Comparison of ENCODE assay signal across 12 mouse cellular contexts in genomic region chr9:58232374-58232773, GRCm38 (mm10). TPM values are rescaled to one million over a fixed set of nuclear protein-coding genes. Genes with fewer than 3 reads are reported as not detected.
A peak's percentile ranks its signal among the peaks of the same experiment; 100 is the strongest.
DNase-seq lines count a peak whose midpoint lies in the region; ATAC-seq and TF ChIP-seq lines count a peak whose summit lies in the region.
"Had no signal": no experiment of that assay in that cellular context is flagged by ENCODE, and none has a peak within 500 bp of the region (broad histone marks: within the 10 kb centered on the region; RNA-seq: fewer than 3 reads in every experiment).

No protein-coding gene starts in this region.

- H3K4me2 ChIP-seq in limb, embryonic 14.5 days (replicated peaks; ENCODE audit: low read depth, low read length, severe bottlenecking): no peak overlapping the region
- no peak overlapping the region for H3K4me2 ChIP-seq in stomach, embryonic 15.5 days

- no peak for ATAC-seq in limb, embryonic 14.5 days (ENCODE audit: low FRiP score, low read depth)
- ATAC-seq in stomach, embryonic 15.5 days (ENCODE audit: insufficient read depth, low FRiP score, low read depth): no peak

- WGBS in spleen, adult 2 months: 21% methylated on average over 5 of the region's 5 CpGs
- WGBS in limb, embryonic 14.5 days: 50% methylated on average over 5 of the region's 5 CpGs
- WGBS in stomach, embryonic 15.5 days: 71% methylated on average over 5 of the region's 5 CpGs

- no peaks in the 10 kb centered on the region for H3K9me3 ChIP-seq in limb, embryonic 14.5 days (ENCODE audit: control insufficient read depth, low read length)
- H3K9me3 ChIP-seq in stomach, embryonic 15.5 days: no peaks in the 10 kb centered on the region
- H3K9me3 ChIP-seq: forebrain, embryonic 10.5 days had no signal

- H3K9ac ChIP-seq in limb, embryonic 14.5 days (ENCODE audit: low read depth, low read length, severe bottlenecking): no peak overlapping the region
- H3K9ac ChIP-seq in stomach, embryonic 15.5 days: no peak overlapping the region

- TF ChIP-seq CTCF in spleen, adult 2 months (IDR thresholded peaks at IDR 0.05; ENCODE audit: extremely low read depth, insufficient read depth, insufficient read length, insufficient replicate concordance): no peak

- DNase-seq in heart, adult 11 months: peak; percentile 96
- DNase-seq in heart, postnatal 25 days (ENCODE audit: low spot score): no peak
- DNase-seq in spleen, adult 2 months (ENCODE audit: low read depth in 1 of 2, low spot score in 2 of 2): no peak
- DNase-seq in spleen, postnatal 36 days (ENCODE audit: low spot score in 2 of 2): no peak
- DNase-seq in limb, embryonic 14.5 days (ENCODE audit: low spot score): no peak
- DNase-seq in adrenal gland, adult (ENCODE audit: inconsistent age in 2 of 2, low spot score in 1 of 2): no peak
- no peak for DNase-seq in retina, embryonic 14.5 days (ENCODE audit: low spot score)
- DNase-seq: cerebellum, adult 9-10 months; kidney, adult 18-20 months had no signal

- no peak for TF ChIP-seq POLR2A in spleen, adult 2 months (IDR thresholded peaks at IDR 0.05; ENCODE audit: low read depth, low read length)
- TF ChIP-seq POLR2A in limb, embryonic 14.5 days (IDR thresholded peaks at IDR 0.05; ENCODE audit: borderline replicate concordance, extremely low read depth, insufficient read depth, insufficient read length): no peak

- H3K4me1 ChIP-seq in spleen, adult 2 months (ENCODE audit: control insufficient read depth, insufficient read depth, insufficient read length): peaks cover 16% of the 10 kb centered on the region
- peaks cover 8% of the 10 kb centered on the region; the same call in 1 of the 2 replicates for H3K4me1 ChIP-seq in limb, embryonic 14.5 days (ENCODE audit: control insufficient read depth, insufficient read depth, low read length)
- no peaks in the 10 kb centered on the region for H3K4me1 ChIP-seq in stomach, embryonic 15.5 days

- H3K27me3 ChIP-seq in spleen, adult 2 months (ENCODE audit: control insufficient read depth, insufficient read depth, low read length): no peaks in the 10 kb centered on the region
- no peaks in the 10 kb centered on the region for H3K27me3 ChIP-seq in limb, embryonic 14.5 days (ENCODE audit: control insufficient read depth, insufficient read depth, low read length)
- no peaks in the 10 kb centered on the region for H3K27me3 ChIP-seq in stomach, embryonic 15.5 days (replicated peaks)

- peak overlapping the region; percentile 27 for H3K27ac ChIP-seq in spleen, adult 2 months (ENCODE audit: insufficient read depth, low read length)
- peak overlapping the region; percentile 10; the same call in 1 of the 2 replicates for H3K27ac ChIP-seq in limb, embryonic 14.5 days (replicated peaks; ENCODE audit: low read depth, low read length)
- 0 out of 2 replicates have a peak overlapping the region, but pooled peaks have one; percentile 3 for H3K27ac ChIP-seq in stomach, embryonic 15.5 days
- H3K27ac ChIP-seq: forebrain, embryonic 10.5 days had no signal

- intact Hi-C loops in heart, postnatal 25 days (cut with DNase I): no loop called here

- H3K36me3 ChIP-seq in spleen, adult 2 months (ENCODE audit: control insufficient read depth, insufficient read depth, low read length): peaks cover 61% of the 10 kb centered on the region
- peaks cover 60% of the 10 kb centered on the region for H3K36me3 ChIP-seq in limb, embryonic 14.5 days (ENCODE audit: control insufficient read depth, insufficient read depth, low read length)
- peaks cover 43% of the 10 kb centered on the region for H3K36me3 ChIP-seq in stomach, embryonic 15.5 days

- no peak overlapping the region for H3K4me3 ChIP-seq in spleen, adult 2 months (ENCODE audit: extremely low read depth, insufficient read depth, insufficient read length)
- no peak overlapping the region for H3K4me3 ChIP-seq in limb, embryonic 14.5 days (replicated peaks; ENCODE audit: low read length)
- H3K4me3 ChIP-seq in stomach, embryonic 15.5 days (replicated peaks): no peak overlapping the region
- H3K4me3 ChIP-seq: forebrain, embryonic 10.5 days had no signal

RNA-seq across cellular contexts. Expression of gene Pml, which starts 17.2 kb away (rescaled TPM):
- 10 to 100 TPM in 1 of 2 experiments, 1 to 10 TPM in 1; 10.0 to 12.6 TPM for total RNA-seq in heart, postnatal 25 days (2021)
- 91.6 and 121 TPM in 2 replicates for polyA plus RNA-seq in spleen, adult 2 months (2012; rRNA removed)
- 22.4 and 24.8 TPM in 2 replicates for polyA plus RNA-seq in limb, embryonic 14.5 days (2012; rRNA removed)
- 15.4 and 18.4 TPM in 2 replicates for polyA plus RNA-seq in limb, embryonic 14.5 days (2014; fragmentation: Nextera tagmentation; extraction: Ambion mirVana)
- 15.5 and 19.6 TPM in 2 replicates for polyA plus RNA-seq in stomach, embryonic 15.5 days (2015; fragmentation: Nextera tagmentation; extraction: Ambion mirVana)

RNA-seq across cellular contexts. Expression of gene Stoml1, which starts 20.6 kb away (rescaled TPM):
- 10 to 100 TPM; 10.3 to 13.5 TPM for total RNA-seq in heart, postnatal 25 days (2021)
- 55.5 and 63.5 TPM in 2 replicates for polyA plus RNA-seq in spleen, adult 2 months (2012; rRNA removed)
- 47.2 and 57.5 TPM in 2 replicates for polyA plus RNA-seq in limb, embryonic 14.5 days (2012; rRNA removed)
- polyA plus RNA-seq in limb, embryonic 14.5 days (2014; fragmentation: Nextera tagmentation; extraction: Ambion mirVana): 28.7 and 30.4 TPM in 2 replicates
- polyA plus RNA-seq in stomach, embryonic 15.5 days (2015; fragmentation: Nextera tagmentation; extraction: Ambion mirVana): 24.1 and 30.0 TPM in 2 replicates

RNA-seq across cellular contexts. Expression of gene Islr2, which starts 28.3 kb away (rescaled TPM):
- 1 to 10 TPM; 1.0 to 1.2 TPM for total RNA-seq in heart, postnatal 25 days (2021)
- 0.28 and 0.67 TPM in 2 replicates for polyA plus RNA-seq in spleen, adult 2 months (2012; rRNA removed)
- polyA plus RNA-seq in limb, embryonic 14.5 days (2012; rRNA removed): 12.2 and 24.8 TPM in 2 replicates
- polyA plus RNA-seq in limb, embryonic 14.5 days (2014; fragmentation: Nextera tagmentation; extraction: Ambion mirVana): 1.7 and 2.7 TPM in 2 replicates
- 1.5 and 1.7 TPM in 2 replicates for polyA plus RNA-seq in stomach, embryonic 15.5 days (2015; fragmentation: Nextera tagmentation; extraction: Ambion mirVana)

RNA-seq across cellular contexts. Expression of gene Islr, which starts 28.3 kb away (rescaled TPM):
- 10 to 100 TPM; 31.4 to 33.0 TPM for total RNA-seq in heart, postnatal 25 days (2021)
- polyA plus RNA-seq in spleen, adult 2 months (2012; rRNA removed): 21.9 and 27.7 TPM in 2 replicates
- 493 and 711 TPM in 2 replicates for polyA plus RNA-seq in limb, embryonic 14.5 days (2012; rRNA removed)
- 143 and 153 TPM in 2 replicates for polyA plus RNA-seq in limb, embryonic 14.5 days (2014; fragmentation: Nextera tagmentation; extraction: Ambion mirVana)
- polyA plus RNA-seq in stomach, embryonic 15.5 days (2015; fragmentation: Nextera tagmentation; extraction: Ambion mirVana): 105 and 114 TPM in 2 replicates
- total RNA-seq: megakaryocyte-erythroid progenitor cell, adult 5-6 weeks had no signal
